Mouse (Mus musculus): ENCODE measurements around the gene Gm11037. TPM values are rescaled to one million over a fixed set of nuclear protein-coding genes. Genes with fewer than 3 reads are reported as not detected.
"Not testable (repeated sequence)": the region's sequence is repeated elsewhere in the genome, so short reads cannot be mapped to it uniquely, and the experiment has no call there.

Gm11037 gene
- not detected for total RNA-seq (2021)
- long read RNA-seq, experiment 1, result 0 reads
- long read RNA-seq, experiment 2, result 0 reads

DNA sequence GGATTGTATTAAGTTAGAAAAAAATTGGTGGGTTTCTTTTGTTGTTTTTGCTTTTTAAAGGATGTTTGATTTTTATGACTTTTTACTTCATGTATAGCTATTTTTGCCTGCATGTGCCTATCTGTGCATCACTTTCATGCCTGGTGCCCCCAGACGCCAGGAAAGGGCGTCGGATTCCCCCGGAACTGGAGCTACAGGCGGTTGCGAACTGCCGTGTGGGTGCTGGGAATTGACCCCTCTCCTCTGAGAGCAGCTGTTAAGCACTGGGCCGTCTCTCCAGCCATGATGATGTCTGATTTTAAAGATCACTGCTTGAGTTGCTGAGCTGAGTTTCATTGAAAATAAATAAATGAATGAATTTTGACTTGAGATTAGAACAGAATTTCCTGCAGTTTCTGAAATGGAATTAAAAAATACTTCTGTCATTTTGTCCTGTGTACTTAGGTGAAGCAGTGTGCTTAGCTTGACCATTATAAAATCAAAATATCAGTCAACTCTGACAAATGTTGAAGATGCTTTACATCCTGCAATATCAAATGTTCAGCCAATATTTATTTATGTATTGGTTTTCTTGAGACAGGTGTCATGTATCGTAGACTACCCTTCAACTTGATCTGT lies at the start of gene Gm11037:
Gene Gm11037 (plus strand): TSS at position 568 of the 618 bp plus-strand sequence.
- DNase-seq (ENCODE audit: low spot score in 2 of 2), result no peak

GRCm38 (mm10) chr2:131084206-131084605 lies 49.1 kb upstream of the Gm11037 start:
- DNase-seq (ENCODE audit: low spot score in 2 of 2), result no peak

GRCm38 (mm10) chr2:131086667-131087390 lies 46.5 kb upstream of the Gm11037 start, which contains the start of gene Siglec1:
Gene Siglec1, minus strand, starts transcription at chr2:131086765.
- no peak for DNase-seq (ENCODE audit: low spot score in 2 of 2)

- no peak for DNase-seq (ENCODE audit: low spot score in 2 of 2)
Measured at GRCm38 (mm10) chr2:131088581-131088980, 44.7 kb upstream of the Gm11037 start.

DNA sequence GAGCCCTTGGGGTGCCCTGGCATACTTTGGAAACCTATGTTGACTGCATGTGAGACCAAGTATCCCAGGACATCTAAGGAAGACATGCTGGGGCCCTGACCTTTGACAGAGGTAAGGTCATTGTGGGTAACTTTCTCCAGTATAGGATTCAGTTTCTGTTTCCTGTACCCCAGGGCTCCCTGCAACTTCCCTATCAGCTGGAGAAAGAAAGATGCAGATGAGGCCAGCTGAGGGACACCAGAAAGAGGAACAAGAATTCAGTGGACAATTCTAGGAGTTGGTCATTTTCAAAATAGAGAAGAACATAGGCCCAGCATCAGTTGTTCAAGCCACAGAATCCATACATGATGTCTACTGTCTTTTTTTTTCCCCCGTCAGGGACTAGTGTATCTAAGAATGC lies 43.7 kb upstream of the Gm11037 start:
- DNase-seq (ENCODE audit: low spot score in 2 of 2), result no peak

DNA sequence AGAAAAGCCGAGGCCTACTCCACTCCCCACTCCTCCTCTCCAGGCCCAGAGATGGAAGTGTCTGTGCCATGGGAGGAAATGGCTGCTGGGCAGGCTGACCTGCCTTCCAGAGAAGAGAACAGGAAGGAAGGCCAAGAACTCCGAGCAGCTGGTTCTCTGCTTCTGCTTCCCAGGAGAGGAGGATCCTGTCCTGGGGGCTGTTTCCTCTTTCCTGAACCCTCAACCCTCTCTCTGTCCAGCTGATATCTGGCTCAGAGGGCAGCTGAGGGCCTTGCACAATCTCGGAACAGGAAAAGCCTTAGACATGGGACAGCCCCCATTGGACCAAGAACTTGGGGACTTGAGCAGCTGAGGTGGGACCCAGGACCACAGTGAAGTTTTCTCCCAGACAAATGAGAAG lies 42.4 kb upstream of the Gm11037 start:
- DNase-seq (ENCODE audit: low spot score in 2 of 2), result no peak

DNA sequence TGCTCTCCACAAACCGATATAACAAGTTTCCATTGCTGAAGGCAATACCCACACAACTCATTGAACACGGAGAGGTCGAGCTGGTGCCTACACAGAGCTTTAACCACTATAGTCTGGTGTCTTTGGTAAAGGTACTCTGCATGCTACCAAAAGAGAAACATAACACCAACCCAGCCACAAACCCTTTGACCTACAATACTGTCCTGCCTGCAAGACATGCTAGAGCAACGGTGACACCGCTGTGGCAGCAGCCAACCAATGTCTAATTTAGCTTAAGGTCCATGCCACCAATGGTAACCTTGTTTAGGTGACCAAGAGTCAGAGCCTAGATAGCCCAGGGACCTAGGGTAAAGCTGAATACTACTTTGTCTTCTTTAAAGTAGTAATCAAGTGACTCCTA lies 39.7 kb upstream of the Gm11037 start:
- peak in 1 of 2 experiments; percentile 1 for DNase-seq (ENCODE audit: low spot score in 2 of 2)

- peak; percentile 38 to 41 for DNase-seq (ENCODE audit: low spot score in 2 of 2)
Measured at GRCm38 (mm10) chr2:131094823-131095222, 38.5 kb upstream of the Gm11037 start.

- DNase-seq (ENCODE audit: low spot score in 2 of 2), result no peak
Measured at GRCm38 (mm10) chr2:131096101-131096795, 37.0 kb upstream of the Gm11037 start.

- DNase-seq (ENCODE audit: low spot score in 2 of 2), result no peak
Measured at GRCm38 (mm10) chr2:131097087-131097486, 36.2 kb upstream of the Gm11037 start.

DNA sequence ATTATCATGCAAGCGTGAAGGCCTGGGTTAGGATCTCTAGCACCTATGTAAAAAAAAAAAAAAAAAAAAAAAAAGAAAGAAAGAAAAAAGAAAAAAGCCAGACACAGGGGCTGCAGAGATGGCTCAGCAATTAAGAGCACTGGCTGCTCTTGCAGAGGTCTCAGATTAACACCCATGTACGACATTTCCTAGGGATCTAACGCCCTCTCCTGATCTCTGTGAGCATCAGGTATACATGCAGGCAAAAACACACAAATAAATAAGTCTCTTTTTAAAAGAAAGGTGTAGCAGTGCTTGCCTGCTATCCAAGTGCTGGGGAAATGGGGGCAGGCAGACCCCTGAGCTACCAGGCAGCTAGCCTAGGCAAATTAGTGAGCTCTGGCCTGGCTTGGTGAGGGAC lies 31.8 kb upstream of the Gm11037 start:
- DNase-seq (ENCODE audit: low spot score in 2 of 2), result no peak

- DNase-seq (ENCODE audit: low spot score in 2 of 2), result no peak
Measured at GRCm38 (mm10) chr2:131104021-131104420, 29.3 kb upstream of the Gm11037 start.

DNA sequence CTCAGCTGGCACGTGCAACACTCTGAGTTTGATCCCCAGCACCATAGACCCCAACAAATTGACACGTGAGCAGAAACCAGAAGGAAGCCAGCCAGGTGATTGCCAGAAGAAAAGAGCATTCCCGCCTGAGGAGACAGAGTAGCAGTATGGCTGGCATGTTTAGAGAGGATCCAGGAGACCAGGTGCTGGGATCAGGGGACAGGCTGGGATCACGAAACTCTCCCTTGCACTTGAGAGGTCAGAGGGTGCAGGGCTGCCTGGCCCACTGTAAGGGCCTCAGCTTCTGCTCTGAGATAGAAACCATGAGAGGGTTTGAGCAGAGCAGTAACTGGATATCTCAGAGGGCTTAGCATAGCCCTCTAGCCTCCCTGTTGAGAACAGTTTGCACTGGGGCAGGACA lies 28.2 kb upstream of the Gm11037 start:
- not testable (repeated sequence) for DNase-seq (ENCODE audit: low spot score in 2 of 2)

DNA sequence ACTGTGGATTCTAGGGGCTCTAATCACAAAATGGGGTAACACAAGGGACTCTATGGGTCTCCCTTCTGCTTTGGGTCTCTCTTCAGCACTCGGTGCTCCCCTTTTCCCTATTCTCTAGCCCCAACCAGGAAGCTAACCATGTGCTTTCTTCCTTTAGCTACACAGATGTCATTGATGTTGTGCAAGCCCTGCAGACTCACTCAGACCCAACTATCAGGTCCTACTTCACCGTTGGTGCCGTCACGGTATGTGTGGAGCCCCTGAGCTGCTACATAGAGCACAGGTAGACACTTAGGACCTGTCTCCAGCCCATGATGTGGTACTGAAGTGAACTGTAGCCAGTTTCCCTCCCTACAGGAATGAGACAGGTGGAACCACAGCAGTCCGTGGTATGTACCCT lies 27.3 kb upstream of the Gm11037 start:
- DNase-seq (ENCODE audit: low spot score in 2 of 2), result no peak

GRCm38 (mm10) chr2:131118968-131119574 lies 14.2 kb upstream of the Gm11037 start:
- no peak for DNase-seq (ENCODE audit: low spot score in 2 of 2)

DNA sequence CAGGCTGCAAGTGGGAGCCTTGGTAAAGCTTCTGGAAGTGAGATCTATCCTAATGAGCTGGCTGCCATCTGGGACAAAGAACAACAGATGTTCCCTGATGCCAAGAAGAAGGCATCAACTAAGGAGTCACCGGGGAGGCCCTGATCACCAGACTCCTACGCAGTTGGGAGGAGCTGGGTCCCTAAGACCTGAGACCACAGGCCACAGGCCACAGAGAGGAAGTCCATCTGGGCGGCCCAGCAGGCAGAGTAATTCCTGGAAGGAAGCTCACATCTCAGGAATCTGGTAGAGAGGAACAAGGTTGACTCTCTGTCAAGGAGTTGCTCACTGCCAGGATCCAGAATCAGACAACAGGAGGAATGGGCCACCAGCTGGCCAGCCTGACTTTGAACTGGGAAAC lies 9.1 kb upstream of the Gm11037 start:
- no peak for DNase-seq (ENCODE audit: low spot score in 2 of 2)

DNA sequence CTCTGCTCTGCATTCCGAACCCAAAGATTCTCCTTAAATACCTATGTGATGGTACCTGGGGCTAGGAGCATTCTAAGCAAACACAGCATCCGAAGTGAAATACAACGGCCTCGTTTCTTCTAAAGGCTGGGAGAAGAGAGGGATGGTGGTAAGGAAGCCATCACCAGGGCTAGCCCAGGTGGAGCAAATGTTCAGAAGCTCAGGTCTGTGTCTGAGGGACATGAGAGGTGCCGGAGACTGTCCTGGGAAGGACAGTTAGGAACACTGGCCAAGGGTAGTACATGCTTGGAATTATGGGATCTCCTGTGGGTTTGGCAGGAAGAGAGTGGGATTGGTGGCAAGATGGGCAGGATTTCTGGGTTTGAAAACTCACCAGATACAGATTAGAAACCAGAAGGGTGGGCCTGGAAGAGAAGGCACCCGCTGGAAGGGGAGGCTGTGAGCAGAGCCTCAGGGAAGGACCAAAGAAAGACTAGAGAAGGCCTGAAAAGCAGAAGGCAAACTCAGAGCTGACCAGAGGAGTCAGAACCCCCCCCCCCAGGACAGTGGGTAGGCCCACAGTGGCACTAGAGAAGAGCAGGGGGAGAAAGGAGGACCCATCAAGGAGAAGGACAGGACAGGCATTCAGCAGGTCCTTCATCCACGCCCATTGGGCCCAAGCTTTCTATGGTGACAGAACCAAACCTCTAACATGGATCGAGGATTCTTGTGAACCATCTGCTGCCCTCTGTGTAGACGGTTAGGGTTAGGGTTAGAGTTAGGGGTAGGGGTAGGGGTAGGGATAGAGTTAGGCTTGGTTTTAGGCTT lies 7.9 kb upstream of the Gm11037 start:
- no peak for DNase-seq (ENCODE audit: low spot score in 2 of 2)

DNA sequence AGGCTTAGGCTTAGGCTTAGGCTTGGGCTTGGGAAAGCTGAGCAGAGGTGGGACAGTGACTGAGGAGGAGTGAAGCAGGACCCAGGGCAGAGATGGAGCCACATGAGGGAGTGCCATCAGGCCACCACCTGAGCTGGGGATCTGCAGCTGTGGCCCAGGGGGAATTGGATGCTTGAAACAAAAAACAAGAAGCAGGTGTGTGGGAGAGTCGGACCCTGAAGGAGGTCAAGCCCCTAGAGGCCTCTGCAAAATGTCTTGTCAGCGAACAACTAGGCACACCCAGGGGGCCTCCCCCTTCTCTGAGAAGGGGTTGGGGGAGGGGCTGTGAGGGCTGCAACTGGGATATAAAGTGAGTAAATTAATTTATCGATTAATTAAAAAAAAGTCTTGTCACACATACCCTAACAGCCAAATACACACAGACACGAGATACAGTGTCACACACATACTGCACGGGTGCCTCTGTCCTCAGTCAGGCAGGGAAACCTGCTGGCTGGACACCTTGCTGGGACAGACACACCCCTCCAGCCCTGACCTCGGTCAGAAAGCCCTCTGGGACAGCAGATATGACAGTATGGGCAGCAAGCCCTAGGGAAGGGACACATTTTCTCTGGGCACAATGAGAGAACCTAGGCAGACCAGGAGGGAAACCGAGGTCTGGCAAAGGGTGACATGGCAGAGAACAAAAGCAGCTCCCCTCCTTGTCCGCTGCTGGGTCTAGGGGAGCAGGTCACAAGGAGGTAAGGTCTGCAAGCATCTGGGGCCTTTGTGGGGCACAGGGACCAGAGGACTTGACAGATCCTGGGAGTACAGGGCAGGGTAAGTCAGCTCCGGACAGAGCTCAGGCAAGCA lies 7.1 kb upstream of the Gm11037 start:
- DNase-seq (ENCODE audit: low spot score in 2 of 2), result no peak

- DNase-seq (ENCODE audit: low spot score in 2 of 2), result no peak
Measured at GRCm38 (mm10) chr2:131127161-131127730, 6.1 kb upstream of the Gm11037 start, which contains the start of gene Hspa12b. Gene Hspa12b, plus strand, starts transcription at chr2:131127280.

Measured in adrenal gland, postnatal 4 days (tissue).